Mouse (Mus musculus): ENCODE measurements around the gene Gm49320.

- no peak for TF ChIP-seq CTCF (IDR thresholded peaks at IDR 0.05; ENCODE audit: low read depth, low read length)
- TF ChIP-seq POLR2A (IDR thresholded peaks at IDR 0.05; ENCODE audit: extremely low read depth, insufficient read depth, low read length) = no peak
Measured at GRCm38 (mm10) chr8:4227919-4228318, 10.7 kb upstream of the Gm49320 start.

All from liver, adult 2 months (tissue).